Comparison of ENCODE assay signal across 33 mouse cellular contexts in genomic region chr7:36488155-36488554, GRCm38 (mm10).
"Had no signal": no experiment of that assay in that cellular context is flagged by ENCODE, and none has a peak within 500 bp of the region (broad histone marks: within the 10 kb centered on the region; RNA-seq: fewer than 3 reads in every experiment).

No protein-coding gene starts in this region.

- H3K4me3 ChIP-seq: heart, adult 2 months; heart, embryonic 13.5 days; heart, embryonic 15.5 days; hindbrain, embryonic 10.5 days; hindbrain, embryonic 12.5 days; hindbrain, embryonic 13.5 days; hindbrain, embryonic 15.5 days; intestine, embryonic 15.5 days; kidney, embryonic 15.5 days; layer of hippocampus, adult 2 months had no signal

- H3K4me1 ChIP-seq: heart, embryonic 13.5 days; heart, embryonic 15.5 days; hindbrain, embryonic 10.5 days; hindbrain, embryonic 12.5 days; hindbrain, embryonic 13.5 days; hindbrain, embryonic 15.5 days; kidney, embryonic 15.5 days had no signal

- H3K36me3 ChIP-seq: heart, embryonic 13.5 days; heart, embryonic 15.5 days; hindbrain, embryonic 10.5 days; hindbrain, embryonic 12.5 days; hindbrain, embryonic 13.5 days; hindbrain, embryonic 15.5 days; intestine, embryonic 15.5 days; kidney, embryonic 15.5 days had no signal

- H3K27ac ChIP-seq: heart, adult 2 months; heart, embryonic 13.5 days; heart, embryonic 15.5 days; hindbrain, embryonic 10.5 days; hindbrain, embryonic 12.5 days; hindbrain, embryonic 13.5 days; hindbrain, embryonic 14.5 days; hindbrain, embryonic 15.5 days; hindbrain, postnatal 0 days; intestine, embryonic 15.5 days; kidney, embryonic 15.5 days; kidney, postnatal 0 days; layer of hippocampus, adult 2 months had no signal

- H3K9me3 ChIP-seq: heart, embryonic 13.5 days; heart, embryonic 15.5 days; hindbrain, embryonic 10.5 days; hindbrain, embryonic 12.5 days; hindbrain, embryonic 13.5 days; hindbrain, embryonic 15.5 days; intestine, embryonic 15.5 days; kidney, embryonic 15.5 days had no signal

- ATAC-seq: hindbrain, embryonic 16.5 days; hindbrain, postnatal 0 days; inflammation-experienced regulatory T-cells, adult 6 months; intestine, embryonic 15.5 days; intestine, embryonic 16.5 days; intestine, postnatal 0 days had no signal

- H3K9ac ChIP-seq: heart, embryonic 13.5 days; heart, embryonic 15.5 days; hindbrain, embryonic 12.5 days; hindbrain, embryonic 13.5 days; hindbrain, embryonic 14.5 days; hindbrain, embryonic 15.5 days; intestine, embryonic 15.5 days; kidney, embryonic 15.5 days had no signal

- H3K4me2 ChIP-seq: heart, embryonic 11.5 days; heart, embryonic 13.5 days; heart, embryonic 15.5 days; hindbrain, embryonic 12.5 days; hindbrain, embryonic 13.5 days; hindbrain, embryonic 14.5 days; hindbrain, embryonic 15.5 days; intestine, embryonic 15.5 days; kidney, embryonic 15.5 days had no signal

- DNase-seq: heart, adult 2 months; heart, postnatal 14 days; heart, postnatal 36 days; heart, postnatal 4 days; kidney, adult 11 months; kidney, adult 18-20 months; kidney, adult 2 months; kidney, adult 8-10 months; kidney, adult 9 months; kidney, postnatal 10 days; kidney, postnatal 14 days; kidney, postnatal 25 days; kidney, postnatal 36 days; kidney, postnatal 4 days; layer of hippocampus, adult 9-11 months; layer of hippocampus, postnatal 36 days had no signal

- H3K27me3 ChIP-seq: heart, embryonic 13.5 days; hindbrain, embryonic 12.5 days; hindbrain, embryonic 13.5 days; hindbrain, embryonic 15.5 days; intestine, embryonic 15.5 days; kidney, embryonic 15.5 days had no signal
